Comparison of ENCODE assay signal across 17 mouse cellular contexts in genomic region chr3:53204348-53204984, GRCm38 (mm10).
DNase-seq lines count a peak whose midpoint lies in the region; ATAC-seq and TF ChIP-seq lines count a peak whose summit lies in the region.
"Had no signal": no experiment of that assay in that cellular context is flagged by ENCODE, and none has a peak within 500 bp of the region (broad histone marks: within the 10 kb centered on the region; RNA-seq: fewer than 3 reads in every experiment).

No protein-coding gene starts in this region.

- H3K27ac ChIP-seq in hindbrain, embryonic 10.5 days: peak overlapping the region; percentile 66
- H3K27ac ChIP-seq in hindbrain, embryonic 11.5 days (ENCODE audit: low read depth, low read length): no peak overlapping the region
- peak overlapping the region; percentile 85 for H3K27ac ChIP-seq in cerebellum, adult 2 months (ENCODE audit: insufficient read depth, low read length)
- H3K27ac ChIP-seq in embryonic fibroblast, embryonic 13.5 days (ENCODE audit: insufficient read depth, low read length): peak overlapping the region; percentile 96
- H3K27ac ChIP-seq: forebrain, embryonic 12.5 days; kidney, postnatal 0 days; left cerebral cortex, adult 2 months; limb, embryonic 13.5 days; liver, embryonic 15.5 days; midbrain, embryonic 15.5 days; stomach, embryonic 15.5 days had no signal

- H3K9ac ChIP-seq in hindbrain, embryonic 11.5 days (ENCODE audit: low read depth, low read length): no peak overlapping the region
- H3K9ac ChIP-seq: forebrain, embryonic 12.5 days; limb, embryonic 13.5 days; liver, embryonic 15.5 days; midbrain, embryonic 15.5 days; stomach, embryonic 15.5 days had no signal

- no peak for TF ChIP-seq CTCF in C2C12 (IDR thresholded peaks at IDR 0.05; ENCODE audit: control insufficient read depth, insufficient read depth, insufficient read length)
- no peak for TF ChIP-seq CTCF in cerebellum, adult 2 months (IDR thresholded peaks at IDR 0.05; ENCODE audit: borderline replicate concordance, insufficient read depth, low read depth, low read length)
- no peak for TF ChIP-seq CTCF in embryonic fibroblast, embryonic 13.5 days (IDR thresholded peaks at IDR 0.05; ENCODE audit: borderline replicate concordance, insufficient read depth, low read length)

- peaks cover 1% of the 10 kb centered on the region for H3K79me3 ChIP-seq in C2C12 (ENCODE audit: low read depth)

- peaks cover 87% of the 10 kb centered on the region for H3K4me1 ChIP-seq in hindbrain, embryonic 10.5 days (replicated peaks)
- H3K4me1 ChIP-seq in hindbrain, embryonic 11.5 days (replicated peaks; ENCODE audit: control insufficient read depth, insufficient read depth, low read length): peaks cover 12% of the 10 kb centered on the region
- H3K4me1 ChIP-seq in cerebellum, adult 2 months (ENCODE audit: control insufficient read depth, insufficient read depth, low read length): peaks cover 43% of the 10 kb centered on the region
- H3K4me1 ChIP-seq in embryonic fibroblast, embryonic 13.5 days (ENCODE audit: control insufficient read depth, insufficient read depth, low read length): peaks cover 41% of the 10 kb centered on the region
- H3K4me1 ChIP-seq: liver, embryonic 15.5 days had no signal

- no peak for DNase-seq in hindbrain, embryonic 10.5 days (ENCODE audit: low spot score)
- no peak for DNase-seq in hindbrain, embryonic 11.5 days (ENCODE audit: low spot score)
- peak; percentile 59 to 68 for DNase-seq in cerebellum, adult 2 months
- DNase-seq in spleen, adult 18-20 months: no peak
- no peak for DNase-seq in layer of hippocampus, postnatal 10 days (ENCODE audit: low spot score in 2 of 2)
- DNase-seq: adrenal gland, postnatal 10 days had no signal

- H3K36me3 ChIP-seq in hindbrain, embryonic 10.5 days: no peaks in the 10 kb centered on the region
- H3K36me3 ChIP-seq in hindbrain, embryonic 11.5 days (ENCODE audit: control insufficient read depth, insufficient read depth, low read length): no peaks in the 10 kb centered on the region
- no peaks in the 10 kb centered on the region for H3K36me3 ChIP-seq in C2C12 (ENCODE audit: control insufficient read depth, insufficient read depth)
- H3K36me3 ChIP-seq: forebrain, embryonic 12.5 days; limb, embryonic 13.5 days; liver, embryonic 15.5 days; midbrain, embryonic 15.5 days; stomach, embryonic 15.5 days had no signal

- H3K4me2 ChIP-seq in hindbrain, embryonic 11.5 days (replicated peaks; ENCODE audit: low read depth, low read length): no peak overlapping the region
- H3K4me2 ChIP-seq: forebrain, embryonic 12.5 days; limb, embryonic 13.5 days; liver, embryonic 15.5 days; midbrain, embryonic 15.5 days; stomach, embryonic 15.5 days had no signal

- no peaks in the 10 kb centered on the region for H3K9me3 ChIP-seq in hindbrain, embryonic 10.5 days
- no peaks in the 10 kb centered on the region for H3K9me3 ChIP-seq in hindbrain, embryonic 11.5 days (ENCODE audit: control insufficient read depth, low read length)
- H3K9me3 ChIP-seq: forebrain, embryonic 12.5 days; limb, embryonic 13.5 days; liver, embryonic 15.5 days; midbrain, embryonic 15.5 days; stomach, embryonic 15.5 days had no signal

- no peak for TF ChIP-seq POLR2A in cerebellum, adult 2 months (IDR thresholded peaks at IDR 0.05; ENCODE audit: borderline replicate concordance, insufficient read depth, low read length)
- TF ChIP-seq POLR2A in embryonic fibroblast, embryonic 13.5 days (IDR thresholded peaks at IDR 0.05; ENCODE audit: low read depth, low read length): no peak

- peaks cover 12% of the 10 kb centered on the region for H3K79me2 ChIP-seq in C2C12 (ENCODE audit: control insufficient read depth, insufficient read depth)

- no peaks in the 10 kb centered on the region for H3K27me3 ChIP-seq in hindbrain, embryonic 10.5 days (ENCODE audit: insufficient read depth, poor library complexity, severe bottlenecking)
- H3K27me3 ChIP-seq in hindbrain, embryonic 11.5 days (ENCODE audit: control insufficient read depth, insufficient read depth, low read length): 0 out of 2 replicates have a peak, but pooled peaks cover 2% of the 10 kb centered on the region
- no peaks in the 10 kb centered on the region for H3K27me3 ChIP-seq in C2C12 (ENCODE audit: control insufficient read depth, insufficient read depth, insufficient read length)
- no peaks in the 10 kb centered on the region for H3K27me3 ChIP-seq in cerebellum, adult 2 months (ENCODE audit: control insufficient read depth, insufficient read depth, low read length)
- H3K27me3 ChIP-seq: forebrain, embryonic 12.5 days; limb, embryonic 13.5 days; liver, embryonic 15.5 days; midbrain, embryonic 15.5 days; stomach, embryonic 15.5 days had no signal

- no peak for ATAC-seq in hindbrain, embryonic 11.5 days (ENCODE audit: low FRiP score)
- ATAC-seq: intestine, embryonic 16.5 days; lung, postnatal 0 days; midbrain, embryonic 15.5 days had no signal

- H3K4me3 ChIP-seq in hindbrain, embryonic 10.5 days: no peak overlapping the region
- H3K4me3 ChIP-seq in hindbrain, embryonic 11.5 days (ENCODE audit: low read depth, low read length): no peak overlapping the region
- H3K4me3 ChIP-seq in C2C12 (ENCODE audit: insufficient read depth, poor library complexity, severe bottlenecking): no peak overlapping the region
- no peak overlapping the region for H3K4me3 ChIP-seq in cerebellum, adult 2 months (replicated peaks; ENCODE audit: insufficient read depth, low read depth, low read length)
- H3K4me3 ChIP-seq in embryonic fibroblast, embryonic 13.5 days (ENCODE audit: insufficient read depth, low read length): no peak overlapping the region
- H3K4me3 ChIP-seq: forebrain, embryonic 12.5 days; left cerebral cortex, adult 2 months; limb, embryonic 13.5 days; liver, embryonic 15.5 days; midbrain, embryonic 15.5 days; stomach, embryonic 15.5 days had no signal

- H3ac ChIP-seq in C2C12 (ENCODE audit: control insufficient read depth, insufficient read length, low read depth): peak overlapping the region; percentile 3

- WGBS in hindbrain, embryonic 10.5 days: 79% methylated on average over 7 of the region's 7 CpGs
- WGBS in hindbrain, embryonic 11.5 days: 74% methylated on average over 7 of the region's 7 CpGs
- 15% methylated on average over 7 of the region's 7 CpGs for WGBS in cerebellum, adult 2 months

TF ChIP-seq in C2C12, 6 proteins besides CTCF, POLR2A, EP300 and RAD21:
- TF ChIP-seq MYOD1 (IDR thresholded peaks at IDR 0.05; ENCODE audit: control insufficient read depth, insufficient read length, low read depth) (no peak), USF1 (IDR thresholded peaks at IDR 0.05; ENCODE audit: low read depth) (peak; percentile 69), MYOG (IDR thresholded peaks at IDR 0.05; ENCODE audit: control insufficient read depth, extremely low read depth, insufficient read length) (no peak), FOSL1 (IDR thresholded peaks at IDR 0.05; ENCODE audit: insufficient read depth, low read length, poor library complexity, severe bottlenecking) (no peak), CEBPB (IDR thresholded peaks at IDR 0.05; ENCODE audit: low read depth) (no peak), MAX (IDR thresholded peaks at IDR 0.05) (peak; percentile 21)

Comparison
In these comparisons a context has a peak if more than half of its experiments do, and no peak if none do; other contexts are left out.
1. DNase-seq: peak in cerebellum, adult 2 months (2 of 2); none in hindbrain, embryonic 10.5 days (single experiment), hindbrain, embryonic 11.5 days (single experiment), spleen, adult 18-20 months (0 of 2) and layer of hippocampus, postnatal 10 days (0 of 2).